Mouse (Mus musculus): ENCODE data around the gene Pak1.

DNA sequence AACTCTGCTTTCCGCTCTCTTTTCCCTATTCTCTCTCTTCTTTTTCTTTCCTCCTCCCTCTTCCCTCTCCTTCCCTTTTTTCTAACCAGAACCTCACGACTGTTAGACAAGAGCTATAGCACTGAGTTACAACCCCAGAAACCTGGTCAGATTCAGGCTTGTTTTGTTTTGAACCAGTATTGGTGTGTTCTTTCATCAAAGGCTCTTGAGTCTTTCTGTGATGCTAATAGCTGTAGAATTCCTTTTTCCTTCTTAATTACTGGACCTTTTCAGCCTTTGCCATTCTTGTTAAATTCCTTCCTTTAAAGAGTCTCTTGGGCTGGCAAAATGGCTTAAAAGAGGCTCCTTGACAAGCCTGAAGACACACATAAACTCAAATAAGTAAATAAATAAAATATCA, 14.8 kb downstream of the Pak1 start:
- no peak for TF ChIP-seq CTCF (IDR thresholded peaks at IDR 0.05; ENCODE audit: borderline replicate concordance, insufficient read depth, low read depth, low read length)
- TF ChIP-seq POLR2A (IDR thresholded peaks at IDR 0.05; ENCODE audit: borderline replicate concordance, insufficient read depth, low read length) = no peak

All from cerebellum, adult 2 months (tissue).